Mouse (Mus musculus): ENCODE data around the gene Nek1. TPM values are rescaled to one million over a fixed set of nuclear protein-coding genes. Genes with fewer than 3 reads are reported as not detected.
"Not testable (repeated sequence)": the region's sequence is repeated elsewhere in the genome, so short reads cannot be mapped to it uniquely, and the experiment has no call there.

Nek1 gene
- polyA plus RNA-seq, 1 experiment from 2014 or later: 4.4 TPM

DNA sequence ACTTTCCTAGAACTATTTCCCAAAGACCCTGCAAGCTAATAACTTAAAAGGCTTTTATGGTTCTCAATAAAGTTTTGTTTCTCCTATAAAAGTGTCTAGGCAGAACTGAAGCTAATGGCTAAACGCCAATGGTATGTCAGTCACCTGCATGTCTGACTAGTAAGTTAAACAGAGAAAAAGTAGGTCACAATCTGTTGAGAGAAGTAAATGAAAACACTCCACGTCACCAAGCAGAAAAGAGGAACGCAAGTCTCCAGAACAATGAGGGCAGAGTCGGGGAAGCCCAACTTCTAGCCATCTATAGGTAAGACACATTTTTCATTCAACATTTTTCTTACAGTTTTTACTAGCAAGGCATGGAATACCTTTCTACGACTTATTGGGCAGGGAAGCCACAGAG is 14.5 kb upstream of the Nek1 start:
- peaks cover 37% of the 10 kb centered on the region for H3K4me1 ChIP-seq (ENCODE audit: insufficient read depth)
- H3K27ac ChIP-seq (ENCODE audit: low read depth): peak overlapping the region; percentile 93
- WGBS (ENCODE audit: insufficient replicate concordance): 50% methylated on average over 5 of the region's 5 CpGs

DNA sequence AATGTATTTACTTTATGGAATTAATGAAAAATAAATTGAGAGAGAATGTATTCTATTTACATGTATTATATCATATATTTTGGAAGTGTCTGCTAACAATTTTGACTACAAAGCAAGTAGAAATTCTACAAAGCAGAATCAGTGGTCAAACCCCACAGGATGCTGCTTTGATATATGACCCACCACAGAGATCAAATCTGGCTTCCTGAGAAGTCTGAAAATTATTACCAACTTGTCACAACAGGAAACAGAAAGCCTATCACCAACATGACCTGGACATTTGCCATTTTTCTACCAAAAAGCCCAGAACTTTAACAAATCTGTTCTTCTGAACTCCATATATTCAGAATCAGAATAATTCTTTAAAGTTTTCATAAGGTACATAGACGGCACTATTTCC is 11.6 kb upstream of the Nek1 start:
- peaks cover 27% of the 10 kb centered on the region for H3K4me1 ChIP-seq (ENCODE audit: insufficient read depth)
- peak overlapping the region; percentile 90 for H3K9ac ChIP-seq (replicated peaks)
- no peak for ATAC-seq

More for the DNA sequence above, 14.5 kb upstream of the Nek1 start:
- H3K4me3 ChIP-seq (ENCODE audit: low read depth, low read length): peak overlapping the region; percentile 14
- DNase-seq (no peak), ATAC-seq (no peak)
- no peaks in the 10 kb centered on the region for H3K36me3 ChIP-seq (replicated peaks; ENCODE audit: insufficient read depth, low read length)
- H3K9me3 ChIP-seq (ENCODE audit: low read length): no peaks in the 10 kb centered on the region
- peak overlapping the region; percentile 64 for H3K4me2 ChIP-seq (ENCODE audit: low read depth, low read length)
- H3K9ac ChIP-seq (replicated peaks): peak overlapping the region; percentile 28; the same call in 1 of the 2 replicates
- TF ChIP-seq CTCF (IDR thresholded peaks at IDR 0.05; ENCODE audit: low read depth) (no peak), EP300 (IDR thresholded peaks at IDR 0.05; ENCODE audit: low read depth) (no peak)
- H3K27me3 ChIP-seq (ENCODE audit: insufficient read depth, low read length): no peaks in the 10 kb centered on the region

DNA sequence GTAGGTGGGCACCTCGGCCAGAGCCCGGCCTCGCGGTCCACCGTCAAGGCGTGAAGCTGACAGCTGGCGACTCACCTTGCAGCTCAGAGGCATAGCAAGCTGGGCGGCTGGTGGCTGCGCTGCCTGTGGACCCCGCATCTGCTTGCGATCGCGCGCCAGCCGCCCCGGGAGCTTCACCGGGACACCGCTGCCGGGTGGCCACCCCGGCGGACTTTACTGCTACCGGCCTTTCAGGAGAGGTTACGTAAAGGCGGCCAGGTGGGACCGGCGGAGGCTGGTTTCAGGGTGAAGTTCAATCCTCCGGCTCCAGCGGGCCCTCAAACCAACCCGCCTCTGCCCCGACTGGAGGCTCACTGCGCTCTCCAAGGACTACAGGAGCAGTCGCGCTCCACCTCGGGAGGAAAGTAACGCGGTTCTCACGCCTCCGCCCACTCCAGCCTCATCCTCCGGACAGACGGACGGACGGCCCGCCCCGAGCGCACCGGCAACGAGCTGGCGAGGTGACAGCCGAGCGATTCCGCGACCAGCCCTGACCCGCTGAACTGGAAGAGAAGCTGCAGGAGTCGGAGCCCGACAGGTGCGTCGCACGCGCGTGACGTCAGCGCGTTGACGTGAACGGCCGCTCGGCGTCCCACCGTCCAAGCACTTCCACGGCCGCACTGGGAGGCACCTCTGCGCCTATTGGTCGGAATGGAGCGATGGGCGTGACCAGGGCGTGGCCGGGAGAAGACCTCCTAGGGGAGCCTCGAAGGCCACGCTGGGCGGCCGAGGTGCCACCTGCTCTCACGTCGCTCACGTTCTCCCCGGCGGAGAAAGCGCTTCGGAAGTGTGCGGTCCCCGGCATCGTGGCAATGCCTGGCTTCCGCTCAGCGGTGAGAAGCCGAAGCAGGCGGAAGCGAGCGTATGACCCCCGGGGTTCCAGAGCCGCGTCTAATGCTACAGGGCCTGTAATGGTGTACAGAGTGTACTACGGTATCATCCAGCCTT is 10.0 kb upstream of the Nek1 start, which contains the start of gene Clcn3:
Gene Clcn3, minus strand, starts transcription at position 600 of the 987 bp plus-strand sequence.
- Histone ChIP-seq H3K9me3 (ENCODE audit: low read length) (no peaks in the 10 kb centered on the region), H3K27me3 (ENCODE audit: insufficient read depth, low read length) (no peaks in the 10 kb centered on the region), H3K36me3 (replicated peaks; ENCODE audit: insufficient read depth, low read length) (no peaks in the 10 kb centered on the region), H3K27ac (ENCODE audit: low read depth) (peak within 1 kb of the TSS; percentile 98), H3K9ac (replicated peaks) (peak within 1 kb of the TSS; percentile 90), H3K4me3 (ENCODE audit: low read depth, low read length) (peak within 1 kb of the TSS; percentile 87), H3K4me2 (ENCODE audit: low read depth, low read length) (peak within 1 kb of the TSS; percentile 83), H3K4me1 (ENCODE audit: insufficient read depth) (peaks cover 18% of the 10 kb centered on the region)
- under 1% methylated on average over 95 of the region's 101 CpGs for WGBS (ENCODE audit: insufficient replicate concordance)
- DNase-seq (peak; percentile 100), ATAC-seq (peak; percentile 98)
- peak; percentile 19; the same call in 1 of the 2 replicates for TF ChIP-seq CTCF (IDR thresholded peaks at IDR 0.05; ENCODE audit: low read depth)
- no peak for TF ChIP-seq EP300 (IDR thresholded peaks at IDR 0.05; ENCODE audit: low read depth)

More for the DNA sequence above, 11.6 kb upstream of the Nek1 start:
- no peak for DNase-seq
- TF ChIP-seq EP300 (IDR thresholded peaks at IDR 0.05; ENCODE audit: low read depth) (no peak), CTCF (IDR thresholded peaks at IDR 0.05; ENCODE audit: low read depth) (no peak)
- H3K4me2 ChIP-seq (ENCODE audit: low read depth, low read length): peak overlapping the region; percentile 83
- no peaks in the 10 kb centered on the region for H3K36me3 ChIP-seq (replicated peaks; ENCODE audit: insufficient read depth, low read length)
- WGBS (ENCODE audit: insufficient replicate concordance): 12% methylated on average over 1 of the region's 1 CpGs
- H3K9me3 ChIP-seq (ENCODE audit: low read length): no peaks in the 10 kb centered on the region
- no peak overlapping the region; the same call in 1 of the 2 replicates for H3K27ac ChIP-seq (ENCODE audit: low read depth)
- no peaks in the 10 kb centered on the region for H3K27me3 ChIP-seq (ENCODE audit: insufficient read depth, low read length)
- peak overlapping the region; percentile 87 for H3K4me3 ChIP-seq (ENCODE audit: low read depth, low read length)

DNA sequence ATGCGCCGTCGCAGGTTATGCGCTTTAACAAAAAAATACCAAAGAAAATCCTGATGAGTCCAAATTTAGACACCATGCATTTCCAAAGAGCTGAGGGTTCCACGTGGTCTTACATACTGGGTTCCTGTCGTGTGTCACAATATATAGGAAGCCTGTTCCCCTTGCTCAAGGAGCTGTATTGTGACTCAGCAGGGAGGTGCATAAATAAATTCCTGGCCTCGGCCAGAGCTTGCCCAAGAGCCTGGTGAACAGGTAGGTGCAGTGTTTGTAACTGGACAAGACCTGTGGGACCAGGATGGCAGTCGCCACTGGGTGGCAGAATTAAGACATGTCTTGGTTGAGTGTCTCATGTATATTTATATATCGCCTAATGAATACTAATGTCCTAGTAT is 9.3 kb upstream of the Nek1 start:
- Histone ChIP-seq H3K4me3 (ENCODE audit: low read depth, low read length) (peak overlapping the region; percentile 87), H3K36me3 (replicated peaks; ENCODE audit: insufficient read depth, low read length) (no peaks in the 10 kb centered on the region), H3K9ac (replicated peaks) (peak overlapping the region; percentile 90), H3K4me1 (ENCODE audit: insufficient read depth) (peaks cover 15% of the 10 kb centered on the region), H3K27ac (ENCODE audit: low read depth) (peak overlapping the region; percentile 98), H3K9me3 (ENCODE audit: low read length) (no peaks in the 10 kb centered on the region), H3K4me2 (ENCODE audit: low read depth, low read length) (peak overlapping the region; percentile 83), H3K27me3 (ENCODE audit: insufficient read depth, low read length) (no peaks in the 10 kb centered on the region)
- TF ChIP-seq CTCF (IDR thresholded peaks at IDR 0.05; ENCODE audit: low read depth): peak; percentile 75
- peak; percentile 54; the same call in 1 of the 2 replicates for TF ChIP-seq EP300 (IDR thresholded peaks at IDR 0.05; ENCODE audit: low read depth)
- 5% methylated on average over 9 of the region's 9 CpGs for WGBS (ENCODE audit: insufficient replicate concordance)
- DNase-seq (peak; percentile 70), ATAC-seq (peak; percentile 53)

DNA sequence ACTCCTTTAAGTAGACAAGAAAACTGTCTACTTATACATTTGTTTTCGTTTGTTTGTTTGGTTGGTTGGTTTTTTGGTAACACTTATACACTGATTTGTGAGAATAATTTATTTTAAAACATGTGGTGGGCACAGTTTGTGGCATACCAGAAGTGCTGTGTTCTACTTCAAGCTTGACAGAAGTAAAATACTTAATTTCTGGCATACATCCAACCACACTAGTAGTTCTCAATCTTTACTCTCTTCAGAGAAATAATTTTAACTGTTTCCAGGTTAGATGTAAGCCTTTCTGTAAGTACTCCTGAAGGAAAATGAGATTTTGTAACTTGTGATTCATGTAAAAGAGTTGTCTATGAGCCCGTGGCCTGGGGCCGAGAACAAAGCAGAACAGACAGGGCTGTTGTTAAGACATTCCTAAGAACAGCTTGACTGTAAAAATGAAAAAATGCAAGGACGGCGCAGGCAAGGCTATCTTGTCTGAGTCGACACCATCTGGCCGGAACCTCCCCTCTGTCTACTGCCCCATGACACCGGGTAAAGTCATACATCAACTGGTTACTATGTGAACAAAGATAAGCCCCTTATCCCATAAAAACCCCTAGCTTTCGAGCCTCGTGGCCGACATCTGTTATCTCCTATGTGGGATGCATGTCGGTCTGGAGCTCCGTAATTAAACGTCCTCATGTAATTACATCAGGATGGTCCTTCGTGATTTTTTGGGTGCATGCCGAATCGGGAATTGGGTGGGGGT is 8.6 kb upstream of the Nek1 start:
- DNase-seq; H3K36me3 ChIP-seq (replicated peaks; ENCODE audit: insufficient read depth, low read length); H3K27me3 ChIP-seq (ENCODE audit: insufficient read depth, low read length); ATAC-seq; H3K9me3 ChIP-seq (ENCODE audit: low read length): not testable (repeated sequence)
- H3K27ac ChIP-seq (ENCODE audit: low read depth): peak overlapping the region; percentile 98
- H3K4me2 ChIP-seq (ENCODE audit: low read depth, low read length): peak overlapping the region; percentile 83
- TF ChIP-seq EP300 (IDR thresholded peaks at IDR 0.05; ENCODE audit: low read depth): peak; percentile 28; the same call in 1 of the 2 replicates
- H3K4me1 ChIP-seq (ENCODE audit: insufficient read depth): peaks cover 10% of the 10 kb centered on the region
- WGBS (ENCODE audit: insufficient replicate concordance): 83% methylated on average over 17 of the region's 17 CpGs
- H3K4me3 ChIP-seq (ENCODE audit: low read depth, low read length): peak overlapping the region; percentile 87
- peak overlapping the region; percentile 90; the same call in 1 of the 2 replicates for H3K9ac ChIP-seq (replicated peaks)

DNA sequence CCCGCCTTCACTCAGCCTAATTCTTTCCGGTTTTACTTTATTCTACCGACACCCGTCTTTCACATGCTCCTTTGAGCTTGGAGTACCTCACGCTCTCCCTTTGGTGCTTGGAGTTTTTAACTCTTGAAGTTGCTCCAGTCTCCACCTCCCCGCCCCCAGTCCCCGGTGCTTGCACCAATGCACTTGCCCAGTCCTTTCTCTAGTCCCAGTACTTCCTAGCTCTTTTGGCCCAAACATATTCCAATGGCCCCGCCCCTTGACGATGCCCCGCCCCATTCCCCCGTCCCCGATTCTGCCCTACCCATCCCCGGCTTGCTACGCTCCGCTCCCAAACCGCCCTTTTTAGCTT is 460 bp upstream of the Nek1 start:
- Histone ChIP-seq H3K4me2 (ENCODE audit: low read depth, low read length) (peak overlapping the region; percentile 74), H3K27ac (ENCODE audit: low read depth) (peak overlapping the region; percentile 98), H3K4me1 (ENCODE audit: insufficient read depth) (peaks cover 10% of the 10 kb centered on the region), H3K27me3 (ENCODE audit: insufficient read depth, low read length) (no peaks in the 10 kb centered on the region), H3K9ac (replicated peaks) (peak overlapping the region; percentile 80), H3K4me3 (ENCODE audit: low read depth, low read length) (peak overlapping the region; percentile 91), H3K36me3 (replicated peaks; ENCODE audit: insufficient read depth, low read length) (no peaks in the 10 kb centered on the region), H3K9me3 (ENCODE audit: low read length) (no peaks in the 10 kb centered on the region)
- 3% methylated on average over 16 of the region's 16 CpGs for WGBS (ENCODE audit: insufficient replicate concordance)
- DNase-seq: peak; percentile 93
- TF ChIP-seq CTCF (IDR thresholded peaks at IDR 0.05; ENCODE audit: low read depth): no peak
- no peak for TF ChIP-seq EP300 (IDR thresholded peaks at IDR 0.05; ENCODE audit: low read depth)
- peak; percentile 79 for ATAC-seq
